Comparison of ENCODE assay signal across 24 mouse cellular contexts in the genomic region with DNA sequence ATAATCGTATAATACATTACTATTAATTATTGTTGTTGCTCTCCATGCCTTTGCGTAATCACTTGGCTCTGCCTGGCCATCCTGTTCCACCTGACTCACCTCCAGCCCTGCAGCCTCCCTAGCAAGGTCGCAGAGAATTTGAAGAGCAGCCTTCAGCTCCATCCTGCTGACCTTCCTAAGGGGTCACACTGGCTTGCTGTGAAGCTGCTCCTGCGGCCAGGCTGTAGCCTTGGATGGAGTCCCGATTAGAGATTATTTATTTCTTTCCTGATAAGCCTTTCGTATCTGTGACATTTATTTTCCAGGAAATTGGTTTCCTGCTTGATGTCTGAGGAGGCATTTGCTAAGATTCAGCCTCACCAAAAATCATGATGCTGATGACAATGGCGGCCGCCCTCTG.
A peak's percentile ranks its signal among the peaks of the same experiment; 100 is the strongest.
DNase-seq lines count a peak whose midpoint lies in the region; ATAC-seq and TF ChIP-seq lines count a peak whose summit lies in the region.
"Had no signal": no experiment of that assay in that cellular context is flagged by ENCODE, and none has a peak within 500 bp of the region (broad histone marks: within the 10 kb centered on the region; RNA-seq: fewer than 3 reads in every experiment).

No protein-coding gene starts in this region.

- H3K4me1 ChIP-seq in kidney, embryonic 14.5 days (ENCODE audit: control insufficient read depth, insufficient read depth, low read length): no peaks in the 10 kb centered on the region
- peaks cover 33 to 40% of the 10 kb centered on the region in 2 experiments for H3K4me1 ChIP-seq in ES-E14 (ENCODE audit: control insufficient read depth in 2 of 2, insufficient read depth in 2 of 2, low read length in 2 of 2, poor library complexity in 1 of 2)
- H3K4me1 ChIP-seq: embryonic facial prominence, embryonic 12.5 days; limb, embryonic 13.5 days; megakaryocyte, embryonic 14.5 days; midbrain, embryonic 12.5 days; neural tube, embryonic 13.5 days had no signal

- no peak overlapping the region for H3K4me2 ChIP-seq in kidney, embryonic 14.5 days (replicated peaks; ENCODE audit: low read depth, low read length)
- H3K4me2 ChIP-seq: embryonic facial prominence, embryonic 12.5 days; limb, embryonic 13.5 days; liver, embryonic 11.5 days; midbrain, embryonic 12.5 days; neural tube, embryonic 13.5 days had no signal

- H3K36me3 ChIP-seq in kidney, embryonic 14.5 days (ENCODE audit: control insufficient read depth, insufficient read depth, low read length): no peaks in the 10 kb centered on the region
- H3K36me3 ChIP-seq in ES-E14 (ENCODE audit: control insufficient read depth, insufficient read depth, low read length, poor library complexity, severe bottlenecking): peaks cover 11% of the 10 kb centered on the region
- H3K36me3 ChIP-seq: embryonic facial prominence, embryonic 12.5 days; limb, embryonic 13.5 days; midbrain, embryonic 12.5 days; neural tube, embryonic 13.5 days had no signal

- H3K4me3 ChIP-seq in kidney, embryonic 14.5 days (ENCODE audit: low read length): no peak overlapping the region
- H3K4me3 ChIP-seq in ES-E14 (ENCODE audit: insufficient read depth in 1 of 2, low read depth in 1 of 2, low read length in 2 of 2, poor library complexity in 1 of 2, severe bottlenecking in 1 of 2): peak overlapping the region; percentile 0 to 40; a peak in 1 of 4 replicates
- H3K4me3 ChIP-seq: embryonic facial prominence, embryonic 12.5 days; limb, embryonic 13.5 days; megakaryocyte, embryonic 14.5 days; midbrain, embryonic 12.5 days; neural tube, embryonic 13.5 days had no signal

- H3K9me3 ChIP-seq in kidney, embryonic 14.5 days (ENCODE audit: control insufficient read depth, low read length): no peaks in the 10 kb centered on the region
- H3K9me3 ChIP-seq in ES-E14 (ENCODE audit: control insufficient read depth, insufficient read depth, low read depth, low read length): no peaks in the 10 kb centered on the region
- H3K9me3 ChIP-seq: embryonic facial prominence, embryonic 12.5 days; limb, embryonic 13.5 days; midbrain, embryonic 12.5 days; neural tube, embryonic 13.5 days had no signal

- WGBS in kidney, embryonic 14.5 days: 78% methylated on average over 8 of the region's 8 CpGs

- H3K27me3 ChIP-seq in kidney, embryonic 14.5 days (ENCODE audit: control insufficient read depth, insufficient read depth, low read length): no peaks in the 10 kb centered on the region
- H3K27me3 ChIP-seq: CH12.LX; embryonic facial prominence, embryonic 12.5 days; limb, embryonic 13.5 days; megakaryocyte, embryonic 14.5 days; midbrain, embryonic 12.5 days; neural tube, embryonic 13.5 days had no signal

- no peak overlapping the region for H3K27ac ChIP-seq in kidney, embryonic 14.5 days (ENCODE audit: low read depth, low read length)
- peak overlapping the region; percentile 68; the same call in 1 of the 2 replicates for H3K27ac ChIP-seq in ES-E14 (ENCODE audit: insufficient read depth, low read depth, low read length, poor library complexity, severe bottlenecking)
- H3K27ac ChIP-seq: embryonic facial prominence, embryonic 12.5 days; kidney, postnatal 0 days; limb, embryonic 13.5 days; midbrain, embryonic 12.5 days; neural tube, embryonic 13.5 days had no signal

- in situ Hi-C loops in ES-E14 (cut with MboI; ENCODE audit: low sequenced_read_pairs in 2 of 2, unreplicated experiment in 2 of 2): no loop called here

- ATAC-seq in kidney, embryonic 14.5 days (ENCODE audit: low FRiP score, low TSS enrichment): no peak
- ATAC-seq: forebrain, embryonic 14.5 days; hindbrain, embryonic 16.5 days had no signal

- peak; percentile 15 for DNase-seq in kidney, postnatal 10 days
- DNase-seq in ES-E14 (ENCODE audit: low read depth, low spot score): no peak
- DNase-seq in adrenal gland, adult 8-10 months: peak; percentile 88
- DNase-seq in kidney, postnatal 25 days: peak; percentile 14 to 50
- DNase-seq in cerebellum, postnatal 4 days (ENCODE audit: low spot score in 2 of 2): no peak
- no peak for DNase-seq in frontal cortex, postnatal 36 days (ENCODE audit: low spot score in 2 of 2)
- DNase-seq: cerebellum, adult 18-20 months; cerebellum, postnatal 14 days; heart, postnatal 14 days; lung, postnatal 4 days; retina, postnatal 1 day; right cerebral cortex, postnatal 14 days; thymus, postnatal 4 days had no signal

- no peak overlapping the region for H3K9ac ChIP-seq in kidney, embryonic 14.5 days (ENCODE audit: low read depth, low read length)
- H3K9ac ChIP-seq in ES-E14 (ENCODE audit: insufficient read depth, low read depth, low read length, poor library complexity, severe bottlenecking): peak overlapping the region; percentile 44; the same call in 1 of the 2 replicates
- H3K9ac ChIP-seq: embryonic facial prominence, embryonic 12.5 days; limb, embryonic 13.5 days; midbrain, embryonic 12.5 days; neural tube, embryonic 13.5 days had no signal

TF ChIP-seq in ES-E14, 5 proteins besides CTCF, POLR2A, EP300 and RAD21:
- TF ChIP-seq ZC3H11A (IDR thresholded peaks at IDR 0.05; ENCODE audit: borderline replicate concordance, low read depth, low read length): no peak
- no peak for TF ChIP-seq HCFC1 (IDR thresholded peaks at IDR 0.05; ENCODE audit: borderline replicate concordance, insufficient read depth, low read length)
- no peak for TF ChIP-seq MAFK (IDR thresholded peaks at IDR 0.05; ENCODE audit: insufficient read depth, low read depth, low read length)
- no peak for TF ChIP-seq ZNF384 (IDR thresholded peaks at IDR 0.05; ENCODE audit: low read depth, low read length)
- no peak for TF ChIP-seq CHD2 (IDR thresholded peaks at IDR 0.05; ENCODE audit: low read depth, low read length)

Comparison
In these comparisons a context has a peak if more than half of its experiments do, and no peak if none do; other contexts are left out.
1. DNase-seq: peak in kidney, postnatal 10 days (single experiment), adrenal gland, adult 8-10 months (single experiment) and kidney, postnatal 25 days (2 of 2); none in ES-E14 (single experiment), cerebellum, postnatal 4 days (0 of 2) and frontal cortex, postnatal 36 days (0 of 2).